Mouse (Mus musculus): ENCODE results near the gene Aph1a.

GRCm38 (mm10) chr3:95871392-95871867 is 22.3 kb upstream of the Aph1a start, which contains the start of gene Mrps21:
- TF ChIP-seq POLR2A (IDR thresholded peaks at IDR 0.05; ENCODE audit: low read depth, low read length) = peak; percentile 77
- peak; percentile 16; the same call in 1 of the 2 replicates for TF ChIP-seq CTCF (IDR thresholded peaks at IDR 0.05; ENCODE audit: extremely low read depth, insufficient read depth, insufficient read length, insufficient replicate concordance)
